Mouse (Mus musculus) MEL (cell line): ENCODE results near the gene Bbs9. TPM values are rescaled to one million over a fixed set of nuclear protein-coding genes. Genes with fewer than 3 reads are reported as not detected.

Experiments used
- DNase-seq: peaks from one replicate; pipeline ENCODE4 v3.0.0; 2011; ENCODE audit warnings: low read depth, low spot score
- H3K27ac ChIP-seq: 2 replicates; pipeline ENCODE4 v1.5.1; 2012; ENCODE audit warnings: low read depth, mild to moderate bottlenecking, control low read depth, low read length, moderate library complexity; ENCODE audit not compliant: control insufficient read depth
- H3K27me3 ChIP-seq, 2 experiments: fragments of 150-350 bp in 1 of 2; sonication (generic) in 1 of 2; 2 replicates each; pipeline ENCODE4 v1.6.1; 2012; ENCODE audit warnings: low read length in 2 of 2, mild to moderate bottlenecking in 2 of 2, improper control_type of control experiment in 1 of 2, moderate library complexity in 1 of 2; ENCODE audit not compliant: insufficient read depth in 2 of 2, control insufficient read depth in 1 of 2
- H3K36me3 ChIP-seq, 2 experiments: 2 replicates each; pipeline ENCODE4 v1.6.1; 2012 to 2014; ENCODE audit warnings: low read length in 2 of 2, improper control_type of control experiment in 1 of 2, inconsistent platforms in 1 of 2, mild to moderate bottlenecking in 1 of 2; ENCODE audit not compliant: insufficient read depth in 2 of 2, control insufficient read depth in 1 of 2
- H3K4me1 ChIP-seq, 2 experiments: fragments of 150-350 bp in 1 of 2; sonication (generic) in 1 of 2; 2 replicates each; pipeline ENCODE4 v1.6.1; 2012; ENCODE audit warnings: low read length in 2 of 2, improper control_type of control experiment in 1 of 2, mild to moderate bottlenecking in 1 of 2; ENCODE audit not compliant: insufficient read depth in 2 of 2, control insufficient read depth in 1 of 2
- H3K4me3 ChIP-seq, 2 experiments: fragments of 150-350 bp in 1 of 2; sonication (generic) in 1 of 2; 2 replicates each; pipeline ENCODE4 v1.5.1; 2012; ENCODE audit warnings: low read depth in 2 of 2, low read length in 2 of 2, mild to moderate bottlenecking in 2 of 2, moderate library complexity in 2 of 2, control low read depth in 1 of 2, improper control_type of control experiment in 1 of 2; ENCODE audit not compliant: control insufficient read depth in 1 of 2, insufficient read depth in 1 of 2
- H3K79me2 ChIP-seq: 2 replicates; pipeline ENCODE4 v1.6.1; 2012; ENCODE audit warnings: mild to moderate bottlenecking, low read length, moderate library complexity; ENCODE audit not compliant: control insufficient read depth, poor library complexity, insufficient read depth
- H3K9ac ChIP-seq: 2 replicates; pipeline ENCODE4 v1.6.1; 2012; ENCODE audit warnings: low read depth, mild to moderate bottlenecking, control low read depth, low read length, moderate library complexity; ENCODE audit not compliant: control insufficient read depth, poor library complexity, severe bottlenecking
- H3K9me3 ChIP-seq: fragments of 150-350 bp; sonication (generic); replicated peaks from 2 replicates; pipeline ENCODE4 v1.6.1; 2012; ENCODE audit warnings: mild to moderate bottlenecking, low read length, improper control_type of control experiment, moderate library complexity; ENCODE audit not compliant: insufficient read depth
- CTCF ChIP-seq, 3 experiments: IDR thresholded peaks in 2 of 3; conservative IDR thresholded peaks in 1 of 3; 2 replicates each; pipeline ENCODE4 v1.5.1; 2011 to 2012; ENCODE audit warnings: low read length in 3 of 3, low read depth in 2 of 3, mild to moderate bottlenecking in 2 of 3, improper control_type of control experiment in 1 of 3, inconsistent platforms in 1 of 3, mixed read lengths in 1 of 3, moderate library complexity in 1 of 3; ENCODE audit not compliant: control insufficient read depth in 1 of 3, insufficient read depth in 1 of 3, poor library complexity in 1 of 3, severe bottlenecking in 1 of 3
- GABPA ChIP-seq: IDR thresholded peaks from 2 replicates; pipeline ENCODE4 v1.6.1; 2012; ENCODE audit warnings: low read depth, mild to moderate bottlenecking, inconsistent platforms, low read length, improper control_type of control experiment, moderate library complexity
- GATA1 ChIP-seq: IDR thresholded peaks from 2 replicates; pipeline ENCODE4 v1.6.1; 2011; ENCODE audit warnings: low read depth, low read length, improper control_type of control experiment
- JUND ChIP-seq: IDR thresholded peaks from 2 replicates; pipeline ENCODE4 v1.6.1; 2011; ENCODE audit warnings: low read depth, mild to moderate bottlenecking, improper control_type of control experiment, low read length
- MAFK ChIP-seq: IDR thresholded peaks from 2 replicates; pipeline ENCODE4 v1.6.1; 2011; ENCODE audit warnings: low read depth, mild to moderate bottlenecking, low read length, improper control_type of control experiment, borderline replicate concordance
- MAZ ChIP-seq: IDR thresholded peaks from 2 replicates; pipeline ENCODE4 v1.6.1; 2012; ENCODE audit warnings: low read depth, mild to moderate bottlenecking, inconsistent platforms, low read length, improper control_type of control experiment
- RAD21 ChIP-seq: IDR thresholded peaks from 2 replicates; pipeline ENCODE4 v1.6.1; 2011; ENCODE audit warnings: mild to moderate bottlenecking, low read depth, low read length, improper control_type of control experiment
- SMC3 ChIP-seq: IDR thresholded peaks from 2 replicates; pipeline ENCODE4 v1.6.1; 2011; ENCODE audit warnings: low read depth, low read length, improper control_type of control experiment
- TAL1 ChIP-seq: IDR thresholded peaks from 2 replicates; pipeline ENCODE4 v1.6.1; 2012; ENCODE audit warnings: mild to moderate bottlenecking, inconsistent platforms, low read length, moderate library complexity, mixed read lengths
- UBTF ChIP-seq: IDR thresholded peaks from 2 replicates; pipeline ENCODE4 v1.6.1; 2012; ENCODE audit warnings: low read depth, mild to moderate bottlenecking, inconsistent platforms, low read length, improper control_type of control experiment, moderate library complexity, borderline replicate concordance; ENCODE audit not compliant: insufficient read depth
- ZKSCAN1 ChIP-seq: IDR thresholded peaks from 2 replicates; pipeline ENCODE4 v1.6.1; 2012; ENCODE audit warnings: low read depth, mild to moderate bottlenecking, inconsistent platforms, low read length, improper control_type of control experiment, moderate library complexity
- ZNF384 ChIP-seq: IDR thresholded peaks from 2 replicates; pipeline ENCODE4 v1.6.1; 2012; ENCODE audit warnings: low read depth, mild to moderate bottlenecking, inconsistent platforms, low read length, improper control_type of control experiment
- polyA plus RNA-seq, 2 experiments: library from polyadenylated mRNA; stranded (reverse) in 1 of 2; unstranded in 1 of 2; fragments of >175 nt in 1 of 2; fragments of >200 nt in 1 of 2; gene quantifications; 2 replicates each; pipeline versions ENCODE4 v1.2.1 to v1.2.4; 2012; ENCODE audit warnings: low replicate concordance in 2 of 2, low read depth in 1 of 2; ENCODE audit not compliant: insufficient read length in 2 of 2, insufficient read depth in 1 of 2, missing spikeins in 1 of 2
- total RNA-seq: library from RNA; depleted of rRNA; stranded (reverse); fragments of 300-350 nt; gene quantifications from 2 replicates; pipeline ENCODE4 v1.2.3, GENCODE M21; 2012

Gene Bbs9
- total and polyA plus RNA-seq, 3 experiments: 18.5 to 19.5 TPM; not detected in 1

- no peaks in the 10 kb centered on the region for H3K27me3 ChIP-seq
- H3K9ac ChIP-seq: no peak overlapping the region
- H3K27ac ChIP-seq: no peak overlapping the region
- peaks cover 0 to 3% of the 10 kb centered on the region in 2 experiments; a peak in 1 of 4 replicates for H3K36me3 ChIP-seq
- H3K4me3 ChIP-seq: no peak overlapping the region
- no peaks in the 10 kb centered on the region for H3K9me3 ChIP-seq
- TF ChIP-seq ZNF384: no peak
- TF ChIP-seq ZKSCAN1: no peak
- TF ChIP-seq JUND: no peak
- TF ChIP-seq UBTF: no peak
- peaks cover 0 to 9% of the 10 kb centered on the region in 2 experiments; a peak in 2 of 4 replicates for H3K4me1 ChIP-seq
- DNase-seq: no peak
- no peaks in the 10 kb centered on the region for H3K79me2 ChIP-seq
These were observed 221.4 kb downstream of the Bbs9 start for GRCm38 (mm10) chr9:22696809-22697374.

- Histone ChIP-seq H3K79me2 (no peaks in the 10 kb centered on the region), H3K27ac (no peak overlapping the region), H3K9me3 (no peaks in the 10 kb centered on the region), H3K4me1 (peaks cover 7 to 11% of the 10 kb centered on the region in 2 experiments), H3K36me3 (peaks cover 0 to 11% of the 10 kb centered on the region in 2 experiments; a peak in 2 of 4 replicates), H3K27me3 (no peaks in the 10 kb centered on the region), H3K9ac (no peak overlapping the region), H3K4me3 (no peak overlapping the region)
- TF ChIP-seq GATA1 (peak; percentile 12; the same call in 1 of the 2 replicates), MAZ (no peak), RAD21 (peak; percentile 53), CTCF (IDR thresholded peaks at IDR 0.05 in 2 of 3, conservative IDR thresholded peaks at IDR 0.05 in 1 of 3; ENCODE audit: control insufficient read depth in 1 of 3, insufficient read depth in 1 of 3, low read depth in 2 of 3, low read length in 3 of 3, poor library complexity in 1 of 3, severe bottlenecking in 1 of 3) (peak in 2 of 3 experiments; percentile 32 to 60; a peak in 4 of 6 replicates), SMC3 (peak; percentile 43), GABPA (no peak), MAFK (no peak)
- peak; percentile 59 for DNase-seq
These were observed 222.3 kb downstream of the Bbs9 start for GRCm38 (mm10) chr9:22697811-22698210.

- no peaks in the 10 kb centered on the region for H3K27me3 ChIP-seq
- peaks cover 0 to 16% of the 10 kb centered on the region in 2 experiments; a peak in 2 of 4 replicates for H3K36me3 ChIP-seq
- no peak overlapping the region for H3K27ac ChIP-seq
- H3K4me1 ChIP-seq: peaks cover 13 to 16% of the 10 kb centered on the region in 2 experiments
- H3K4me3 ChIP-seq: no peak overlapping the region
- no peak for DNase-seq
- H3K9me3 ChIP-seq: no peaks in the 10 kb centered on the region
- H3K79me2 ChIP-seq: no peaks in the 10 kb centered on the region
- TF ChIP-seq TAL1: no peak
- H3K9ac ChIP-seq: no peak overlapping the region
These were observed 223.0 kb downstream of the Bbs9 start for GRCm38 (mm10) chr9:22698501-22698900.
